Mouse (Mus musculus) layer of hippocampus, adult 9-11 months (tissue): ENCODE results near the gene Nhsl1.
"Not testable (repeated sequence)": the region's sequence is repeated elsewhere in the genome, so short reads cannot be mapped to it uniquely, and the experiment has no call there.

Experiments
- DNase-seq: peaks from one replicate; pipeline ENCODE4 v3.0.0; 2022

The Nhsl1 gene

GRCm38 (mm10) chr10:18547381-18547780, 228.6 kb downstream of the Nhsl1 start:
- DNase-seq = no peak

DNA sequence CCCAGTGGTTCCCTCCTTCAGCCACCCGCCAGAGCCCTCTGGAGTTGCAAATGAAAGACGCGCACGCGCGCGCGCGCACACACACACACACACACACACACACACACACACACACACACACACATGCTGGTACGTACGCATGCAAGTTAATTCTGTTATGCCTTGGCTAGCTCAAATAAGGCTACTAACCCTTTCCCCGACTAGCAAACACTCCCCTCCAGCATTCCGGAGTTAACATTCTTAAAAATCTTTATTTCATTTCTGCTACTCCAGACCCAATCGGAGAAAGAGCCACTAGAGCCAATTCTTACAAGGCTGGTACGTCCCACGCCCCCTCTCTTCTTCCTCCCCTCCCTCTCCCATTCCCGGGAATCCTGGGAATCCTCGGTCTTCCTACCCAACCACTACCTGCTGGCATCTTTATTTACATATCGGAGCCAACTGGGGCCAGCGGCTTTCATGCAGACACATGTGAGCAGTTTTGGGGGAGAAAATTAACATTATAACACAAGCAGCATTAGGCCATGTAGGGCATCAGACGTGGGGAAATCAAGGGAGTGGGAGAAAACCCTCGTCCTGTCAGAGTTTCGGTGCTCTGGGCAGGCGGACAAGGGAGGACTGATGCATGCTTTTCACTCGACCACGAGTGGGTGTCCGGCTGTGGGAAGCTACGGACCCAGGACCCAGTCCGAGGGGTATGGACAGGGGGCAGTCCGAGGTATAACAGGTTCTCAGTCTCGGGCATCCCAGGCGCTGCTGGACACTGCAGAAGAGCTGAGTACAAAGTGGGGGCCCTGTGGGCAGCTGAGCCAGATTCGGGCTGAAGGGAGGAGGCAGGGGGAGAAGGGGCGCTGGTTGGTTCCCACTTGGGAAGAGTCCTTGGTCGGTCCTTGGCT, 230.8 kb downstream of the Nhsl1 start:
- DNase-seq = no peak

GRCm38 (mm10) chr10:18559076-18559475, 240.3 kb downstream of the Nhsl1 start:
- DNase-seq = not testable (repeated sequence)

GRCm38 (mm10) chr10:18561445-18561844, 242.7 kb downstream of the Nhsl1 start:
- DNase-seq = no peak

DNA sequence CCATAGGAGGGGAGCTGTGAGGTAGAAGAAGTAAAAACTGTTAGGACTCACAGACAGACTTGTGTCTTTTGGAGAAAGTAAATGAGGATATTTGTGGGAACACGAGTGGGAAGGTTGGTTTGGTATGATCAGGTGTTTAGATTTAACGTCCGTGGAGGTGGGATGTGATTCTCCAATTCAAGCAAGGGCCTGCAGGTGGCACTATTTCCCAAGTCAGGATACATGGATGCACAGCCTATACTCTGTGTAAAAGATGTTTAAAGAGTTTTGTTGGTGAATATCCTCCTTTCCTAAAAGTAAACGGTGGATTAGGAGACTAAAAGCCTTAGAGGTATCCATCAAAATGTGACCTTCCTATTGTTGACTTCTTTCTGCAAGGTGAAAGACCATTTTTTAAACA, 244.2 kb downstream of the Nhsl1 start:
- DNase-seq = peak; percentile 14

GRCm38 (mm10) chr10:18572581-18572980, 253.8 kb downstream of the Nhsl1 start:
- no peak for DNase-seq
